Mouse (Mus musculus) spleen, postnatal 36 days (tissue): ENCODE measurements around the gene Unc5a.
A peak's percentile ranks its signal among the peaks of the same experiment; 100 is the strongest.

Experiments
- DNase-seq, 2 experiments: peaks; one replicate each; pipeline ENCODE4 v3.0.0; 2022; ENCODE audit warnings: low spot score in 2 of 2, mixed read lengths in 1 of 2

The Unc5a gene

GRCm38 (mm10) chr13:55004646-55005045, 55.4 kb downstream of the Unc5a start:
- DNase-seq: no peak

- DNase-seq: no peak
Observed at GRCm38 (mm10) chr13:55005691-55006414, 56.6 kb downstream of the Unc5a start.

DNA sequence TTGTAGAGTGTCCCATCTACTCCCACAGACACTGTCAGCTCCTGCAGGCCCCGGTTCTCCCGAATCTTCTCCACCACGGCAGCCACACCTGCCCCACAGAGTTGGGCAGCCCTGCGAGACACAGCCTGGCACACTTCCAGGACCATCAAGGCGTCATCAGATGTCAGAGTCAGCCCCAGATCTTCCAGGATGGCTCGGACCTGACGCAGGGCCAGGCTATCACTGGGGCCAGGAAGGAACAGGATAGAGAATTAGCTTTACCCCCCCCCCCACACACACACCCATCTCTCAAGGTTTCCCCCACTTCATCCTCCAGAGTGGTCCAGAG, 57.2 kb downstream of the Unc5a start:
- no peak for DNase-seq

- DNase-seq: no peak
Observed at GRCm38 (mm10) chr13:55008589-55008988, 59.4 kb downstream of the Unc5a start.

GRCm38 (mm10) chr13:55011103-55011502, 61.9 kb downstream of the Unc5a start:
- DNase-seq: no peak

DNA sequence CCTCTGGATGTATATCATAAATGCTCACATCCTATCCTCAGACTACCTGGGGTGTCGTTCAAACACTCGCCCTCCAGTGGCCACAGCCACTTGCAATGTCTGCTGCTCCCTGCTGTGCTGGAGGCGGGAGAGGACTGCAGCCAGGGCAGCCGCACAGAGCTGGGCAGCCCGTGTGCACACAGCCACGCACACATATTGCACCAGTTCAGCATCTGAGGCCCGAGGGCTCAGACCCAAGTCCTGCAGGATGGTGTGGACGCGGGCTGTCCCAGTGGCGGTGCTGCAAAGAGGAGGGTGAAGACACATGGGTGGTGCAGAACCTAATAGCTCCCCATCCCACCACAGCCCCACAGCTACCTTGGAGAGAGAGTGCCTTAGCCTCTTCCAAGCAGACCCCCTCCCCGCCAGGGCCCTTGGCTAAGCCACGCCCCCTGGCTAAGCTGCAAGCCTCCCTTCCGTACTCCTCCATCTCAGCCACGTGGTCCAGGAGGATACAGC, 62.8 kb downstream of the Unc5a start:
- no peak for DNase-seq

- no peak for DNase-seq
Observed at GRCm38 (mm10) chr13:55013702-55014344, 64.6 kb downstream of the Unc5a start.

GRCm38 (mm10) chr13:55014451-55014850, 65.2 kb downstream of the Unc5a start:
- no peak for DNase-seq

DNA sequence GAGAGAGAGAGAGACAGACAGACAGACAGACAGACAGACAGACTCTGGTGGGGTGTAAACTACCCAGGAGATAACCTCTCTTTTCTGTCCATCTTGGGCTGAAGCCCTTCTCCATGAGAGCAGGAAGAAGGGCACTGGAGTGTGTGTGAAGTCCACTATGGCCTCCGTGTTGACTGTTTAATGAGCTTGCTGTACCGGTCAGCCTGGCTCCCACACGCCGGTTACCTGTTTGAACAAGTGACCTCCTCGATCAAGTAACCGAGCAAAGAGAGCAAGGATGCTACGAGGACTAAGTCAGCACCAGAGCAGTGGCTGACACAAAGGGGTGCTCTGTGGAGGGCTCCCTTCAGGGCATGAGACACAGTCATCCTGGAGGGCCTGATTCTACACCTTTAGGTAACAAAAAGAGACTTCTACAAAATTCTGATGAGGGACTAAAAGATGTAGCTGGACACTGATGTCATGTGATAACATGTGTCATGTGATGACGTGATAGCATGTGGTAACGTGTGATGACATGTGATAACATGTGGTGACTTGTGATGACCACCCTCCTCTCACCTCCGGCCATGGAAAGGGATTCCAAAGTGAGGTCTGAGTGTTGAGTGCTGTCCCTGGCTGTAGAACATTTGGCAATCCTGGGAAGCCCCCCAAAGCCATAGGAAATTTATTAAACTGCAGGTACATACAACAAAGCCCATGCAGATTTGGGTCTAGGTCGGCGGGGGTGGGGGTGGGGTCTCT, 68.1 kb downstream of the Unc5a start:
- DNase-seq: no peak

- no peak for DNase-seq
Observed at GRCm38 (mm10) chr13:55017898-55018599, 68.8 kb downstream of the Unc5a start.

DNA sequence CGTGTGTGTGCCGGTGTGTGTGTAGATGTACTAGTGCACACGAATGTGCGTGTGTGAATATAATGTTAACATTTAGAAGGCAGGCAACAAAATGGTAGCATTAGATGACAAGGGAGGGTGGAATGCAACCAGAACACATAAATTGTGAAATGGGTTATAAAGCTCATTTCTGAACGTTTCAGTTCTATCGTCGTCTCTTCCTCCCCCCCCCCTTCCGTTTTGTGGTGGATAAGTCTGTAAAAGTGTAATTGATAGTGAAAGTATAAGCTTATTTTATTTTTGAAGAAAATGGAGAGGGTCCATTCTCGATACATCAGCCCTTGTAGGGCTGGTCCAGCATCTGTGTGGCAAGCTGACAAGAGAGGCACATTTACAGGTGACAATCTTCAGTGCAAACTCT, 69.5 kb downstream of the Unc5a start:
- DNase-seq: no peak

GRCm38 (mm10) chr13:55019181-55019580, 70.0 kb downstream of the Unc5a start:
- no peak for DNase-seq

DNA sequence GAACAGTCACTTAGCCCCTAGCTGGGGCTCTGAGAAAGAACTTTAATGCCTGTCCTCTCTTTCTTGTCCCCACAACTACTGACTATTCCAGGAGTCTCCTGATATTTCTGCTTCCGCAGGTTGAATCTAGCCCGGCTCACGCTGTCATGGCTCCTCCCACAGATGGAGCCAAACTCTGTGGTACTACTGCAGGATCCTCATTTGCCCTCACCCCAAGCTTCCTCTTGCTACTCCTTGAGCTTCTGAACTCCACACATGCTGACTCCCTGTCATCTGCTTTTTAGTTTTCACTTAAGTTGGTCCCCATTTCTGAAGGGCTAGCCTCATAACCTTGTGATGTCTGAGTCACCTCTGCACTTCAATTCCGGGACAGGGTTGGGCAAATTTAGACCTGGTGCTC, 70.8 kb downstream of the Unc5a start:
- DNase-seq: peak in 1 of 2 experiments; percentile 23

GRCm38 (mm10) chr13:55021194-55021779, 72.1 kb downstream of the Unc5a start, which contains the start of gene Hk3:
Gene Hk3, minus strand, starts transcription at chr13:55021385.
- DNase-seq: peak in 1 of 2 experiments; percentile 33

DNA sequence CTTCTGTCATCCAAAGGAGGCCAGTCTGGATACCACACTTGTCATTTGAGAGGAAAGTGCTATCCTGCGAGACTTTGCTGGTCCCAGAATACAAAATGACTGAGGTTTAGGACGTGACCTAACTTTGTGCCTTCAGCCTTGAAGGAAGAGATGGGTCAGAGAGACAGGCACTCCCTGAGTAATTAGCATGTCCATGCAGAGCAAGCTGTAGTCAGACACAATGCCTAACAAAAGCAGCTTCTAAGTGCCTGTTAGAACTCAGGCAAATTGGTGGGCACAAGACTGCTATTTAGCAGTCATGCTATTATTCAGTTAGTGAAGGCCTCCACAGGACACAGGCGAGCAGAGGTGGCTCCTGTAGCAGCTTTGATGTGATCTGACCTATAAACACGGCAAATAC, 73.0 kb downstream of the Unc5a start:
- no peak for DNase-seq

GRCm38 (mm10) chr13:55022715-55023114, 73.5 kb downstream of the Unc5a start:
- peak; percentile 33 to 41 for DNase-seq

GRCm38 (mm10) chr13:55024215-55024614, 75.0 kb downstream of the Unc5a start:
- DNase-seq: no peak

- no peak for DNase-seq
Observed at GRCm38 (mm10) chr13:55040016-55040415, 90.8 kb downstream of the Unc5a start.

DNA sequence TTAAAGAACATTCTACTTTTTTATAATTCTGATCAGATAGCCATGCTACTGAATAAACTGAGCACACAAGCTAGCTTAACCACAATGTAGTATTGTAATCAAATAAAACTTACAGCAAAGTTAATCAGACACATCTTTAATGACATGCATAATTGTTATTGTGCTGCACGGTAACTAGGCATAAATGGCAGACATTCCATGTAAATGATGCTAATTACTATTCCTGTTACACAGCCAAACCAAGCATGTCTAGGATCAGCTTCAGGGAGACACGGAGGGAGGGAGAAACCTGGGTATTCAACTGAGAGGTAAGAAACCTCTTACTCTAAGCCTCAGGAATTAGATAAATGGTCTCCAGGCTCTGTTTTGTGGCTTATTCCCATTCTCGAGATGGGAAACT, 98.5 kb downstream of the Unc5a start:
- no peak for DNase-seq
